Mouse (Mus musculus) mouse trophoblast stem cell (cell line): ENCODE measurements around the gene Myh6.

Experiments used
- in situ Hi-C, 2 experiments: fragments of 300-500 bp; cut with MseI, MboI; formaldehyde crosslinking; loops; 2 replicates in 1 of 2; 3 replicates in 1 of 2; pipeline ENCODE4 v1.15.1; 2025

The Myh6 gene

DNA sequence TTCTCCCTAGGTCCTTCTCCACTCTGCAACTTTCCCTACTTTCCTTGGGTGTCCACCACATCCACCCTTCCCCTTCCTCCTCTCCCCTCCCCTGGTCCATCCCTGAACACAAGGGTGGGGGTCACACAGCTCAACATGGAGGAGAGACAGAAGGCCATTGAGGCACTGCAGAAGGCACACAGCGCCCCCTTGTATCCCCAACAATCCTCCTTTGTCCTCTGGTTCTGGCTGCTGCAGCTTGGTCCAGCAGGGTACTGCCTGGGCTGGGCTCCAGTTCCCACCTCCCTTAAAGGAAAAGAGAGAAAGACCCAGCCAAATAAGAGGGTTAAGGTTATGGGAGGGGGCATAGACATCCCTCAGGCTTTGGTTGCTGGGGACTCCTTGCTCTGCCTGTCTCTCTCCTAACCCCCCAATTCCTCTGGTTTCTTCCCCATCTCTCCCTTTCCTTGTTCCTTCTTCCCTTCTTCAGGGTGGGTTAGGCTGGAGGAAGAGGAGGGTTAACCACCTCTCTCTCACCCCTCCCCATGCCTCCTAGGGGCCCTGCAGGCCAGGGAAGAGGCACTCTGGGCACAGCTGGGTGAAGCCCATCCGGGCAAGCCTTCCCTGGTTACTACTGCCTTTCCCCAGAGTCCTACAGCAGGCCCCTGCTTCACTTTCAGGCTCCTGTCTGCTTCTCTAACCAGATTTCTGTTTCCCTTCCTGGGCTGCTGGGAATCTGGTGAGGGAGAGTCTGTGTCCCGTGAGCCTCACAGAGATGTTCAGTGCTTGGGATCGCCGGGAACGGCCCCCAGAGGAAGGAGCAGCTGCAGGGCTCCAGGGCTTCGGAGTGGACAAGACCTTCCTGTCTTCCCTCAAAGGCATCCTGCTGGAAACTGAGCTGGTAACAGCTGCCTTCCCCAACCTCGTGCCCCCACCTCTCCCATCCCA, 30.6 kb downstream of the Myh6 start, which contains the start of gene Cmtm5:
Gene Cmtm5, plus strand, starts transcription at position 358 of the 927 bp plus-strand sequence.
- in situ Hi-C loops, result loop anchor here (5.0 kb wide), 1 partner anchor 34 kb away; no protein-coding TSS in a partner anchor

DNA sequence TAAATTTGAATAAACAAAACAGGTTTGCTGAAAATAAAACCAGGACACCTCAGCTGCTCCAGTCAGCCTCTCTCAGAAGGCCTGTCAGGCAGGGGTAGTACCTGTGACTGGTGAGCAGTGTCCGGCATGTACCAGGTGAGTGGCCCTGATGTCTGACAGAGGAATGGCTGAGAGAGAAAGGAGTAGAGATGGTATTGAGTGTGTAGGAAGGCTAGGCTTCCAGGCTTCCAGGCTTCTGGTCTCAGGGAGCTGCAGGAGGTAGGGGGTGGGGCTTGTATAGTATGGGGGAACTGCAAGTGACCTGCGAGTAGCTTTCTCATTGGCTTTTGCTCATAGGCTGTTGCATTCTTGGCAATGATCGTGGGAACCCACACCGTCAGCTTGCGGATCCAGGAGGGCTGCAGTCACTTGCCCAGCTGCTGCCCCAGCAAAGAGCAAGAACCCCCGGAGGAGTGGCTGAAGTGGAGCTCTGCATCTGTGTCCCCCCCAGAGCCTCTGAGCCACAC, 34.0 kb downstream of the Myh6 start, which contains the start of gene Il25:
Gene Il25, plus strand, starts transcription at position 51 of the 506 bp plus-strand sequence.
- in situ Hi-C loops, result no loop called here

DNA sequence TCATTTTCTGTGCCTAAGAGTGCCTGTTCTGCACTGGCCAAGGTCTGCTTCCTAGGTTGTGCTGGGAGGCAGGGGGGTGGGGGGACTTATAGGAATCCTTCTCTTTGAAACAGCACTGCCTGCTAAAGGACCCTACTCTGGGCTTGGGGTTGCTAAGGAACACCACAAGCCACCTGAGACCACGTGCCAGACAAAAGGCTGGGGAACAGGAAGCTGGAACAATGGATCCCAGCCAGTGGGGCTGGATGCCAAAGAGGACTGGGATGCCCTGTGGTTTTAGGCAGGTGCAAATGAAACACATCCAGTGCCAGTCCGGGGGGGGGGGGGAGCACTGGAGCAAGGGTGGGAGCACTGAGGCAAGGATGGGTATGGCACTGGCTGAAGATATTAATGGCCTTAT, 36.3 kb downstream of the Myh6 start:
- in situ Hi-C loops, result no loop called here

DNA sequence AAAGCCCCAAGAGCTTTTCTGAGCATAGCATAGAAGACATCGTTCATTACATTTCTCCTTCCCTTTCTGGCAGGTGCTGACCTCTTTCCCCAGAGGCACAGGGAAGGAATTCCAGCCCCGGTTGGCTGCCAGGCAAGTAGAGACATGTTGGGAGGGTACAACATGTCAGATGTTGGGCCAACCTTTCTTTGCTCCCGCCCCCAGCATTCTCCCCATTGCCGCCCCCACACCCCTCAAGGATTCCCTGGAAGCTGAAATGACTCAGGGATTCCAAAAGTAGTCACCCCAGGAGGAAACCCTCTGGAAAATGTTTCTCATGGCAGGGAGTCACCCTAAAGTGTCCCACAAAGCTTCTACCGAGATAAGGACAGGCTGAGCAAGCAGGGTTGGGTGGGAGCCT, 36.9 kb downstream of the Myh6 start:
- in situ Hi-C loops, result no loop called here

DNA sequence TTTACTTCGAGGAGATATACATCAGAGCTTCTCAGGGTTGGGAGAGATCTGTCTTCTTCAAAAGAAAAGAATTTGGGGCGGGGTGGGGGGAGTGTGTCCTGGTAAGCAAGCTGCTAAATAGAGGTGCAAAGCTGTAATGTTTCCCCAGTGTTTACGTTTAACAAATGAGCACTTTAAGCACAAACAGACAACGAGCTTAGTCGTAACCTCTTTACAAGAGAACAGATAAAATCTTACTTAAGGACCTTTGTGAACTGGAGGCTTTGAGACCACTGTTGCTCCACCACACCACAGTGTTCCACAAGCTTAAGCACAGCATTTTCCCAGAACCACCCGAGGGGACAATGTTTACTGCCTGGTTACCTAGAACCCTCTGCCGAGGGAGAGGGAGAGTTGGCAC, 39.4 kb downstream of the Myh6 start:
- in situ Hi-C loops, result no loop called here

DNA sequence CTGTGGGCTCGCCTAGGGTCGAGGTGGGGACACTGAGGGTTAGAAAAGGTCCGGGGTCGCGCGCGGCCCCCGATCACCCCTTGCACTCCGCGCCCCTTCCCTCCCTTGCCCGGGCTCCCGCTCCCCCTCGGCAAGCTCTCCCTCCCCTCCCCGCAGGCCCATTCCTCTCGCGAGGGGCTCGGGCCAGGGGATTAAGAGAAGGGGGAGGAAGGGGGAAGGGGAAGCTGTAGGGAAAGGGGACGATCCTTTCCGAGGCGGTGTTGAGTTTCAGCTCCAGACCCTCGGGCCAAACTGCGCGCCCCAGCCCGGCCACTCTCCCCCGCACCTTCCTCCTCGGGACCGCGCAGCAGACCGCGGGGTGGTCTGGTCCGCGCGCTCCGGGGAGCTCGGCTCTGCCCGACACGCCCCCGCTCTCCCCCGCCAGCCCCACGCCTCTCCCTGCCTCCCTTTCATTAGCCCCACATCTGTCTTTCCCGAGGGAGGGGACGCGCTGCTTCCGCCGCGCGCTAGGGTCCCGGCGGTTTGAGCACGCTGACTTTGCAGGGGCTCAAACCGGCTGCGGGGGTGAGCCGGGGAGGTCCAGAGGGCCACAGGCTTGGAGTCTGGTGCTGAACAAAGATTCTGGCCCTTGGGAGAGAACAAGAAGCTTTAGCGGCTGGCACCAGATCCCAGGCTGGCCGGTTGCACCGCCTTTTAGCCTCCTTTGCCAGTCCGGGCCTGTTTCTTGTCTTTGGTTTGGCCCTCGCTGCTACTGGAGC, 40.1 kb downstream of the Myh6 start:
- in situ Hi-C loops, result no loop called here

DNA sequence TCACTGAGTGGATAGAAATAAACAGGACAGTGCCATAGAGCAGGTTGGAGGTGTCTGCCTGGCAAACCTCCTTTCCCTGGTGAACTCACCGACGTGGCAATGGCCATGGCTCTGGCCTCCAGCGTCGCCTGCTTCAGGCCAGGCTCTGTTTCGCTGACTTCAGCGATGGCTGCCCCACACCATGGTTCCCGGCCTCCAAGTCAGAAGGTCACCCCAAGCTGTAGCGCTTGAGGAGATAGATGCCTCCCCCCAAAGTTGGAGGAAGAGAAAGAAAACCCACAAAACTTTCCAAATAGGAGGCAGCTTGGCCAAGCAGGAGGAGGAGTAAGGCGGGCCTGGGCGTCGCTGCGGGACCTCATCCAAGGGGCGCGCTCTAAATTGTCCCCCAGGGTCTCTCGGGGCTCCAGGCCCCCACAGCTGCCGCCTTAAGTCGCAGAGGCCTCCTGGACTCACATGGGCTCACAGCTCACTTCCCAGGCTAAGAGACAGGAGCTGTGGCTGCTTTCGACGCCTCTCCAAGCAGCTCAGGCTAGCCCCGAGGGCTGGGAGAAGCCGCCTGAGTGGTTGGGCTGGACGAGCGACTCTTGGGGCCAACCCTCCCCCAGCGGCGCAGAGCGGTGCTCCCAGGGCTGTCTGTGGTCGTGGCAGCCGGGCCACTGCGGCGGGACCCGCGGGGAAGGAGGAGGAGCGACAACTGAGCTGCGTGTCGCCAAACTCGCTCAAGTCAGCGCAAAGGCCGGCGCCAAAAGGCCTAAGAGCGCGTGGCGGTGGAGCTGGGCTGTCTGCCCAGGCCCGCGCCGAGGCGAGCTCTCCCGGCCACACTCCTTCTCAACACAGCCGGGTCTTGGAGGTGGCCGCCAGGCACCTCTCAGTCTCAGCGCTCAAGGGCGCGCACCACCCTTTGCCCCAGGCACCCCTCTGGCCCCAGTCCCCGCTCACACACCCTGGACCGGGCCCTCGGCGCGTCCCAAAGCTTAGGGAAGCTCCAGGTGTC, 41.1 kb downstream of the Myh6 start, which contains the start of gene Efs:
Gene Efs, minus strand, starts transcription at position 778 of the 994 bp plus-strand sequence.
- in situ Hi-C loops, result no loop called here

- in situ Hi-C loops, result no loop called here
Observed at GRCm38 (mm10) chr14:54924641-54925348, 41.9 kb downstream of the Myh6 start.

- in situ Hi-C loops, result no loop called here
Observed at GRCm38 (mm10) chr14:54920076-54920685, 46.5 kb downstream of the Myh6 start.

- in situ Hi-C loops, result no loop called here
Observed at GRCm38 (mm10) chr14:54913343-54913742, 53.4 kb downstream of the Myh6 start.

DNA sequence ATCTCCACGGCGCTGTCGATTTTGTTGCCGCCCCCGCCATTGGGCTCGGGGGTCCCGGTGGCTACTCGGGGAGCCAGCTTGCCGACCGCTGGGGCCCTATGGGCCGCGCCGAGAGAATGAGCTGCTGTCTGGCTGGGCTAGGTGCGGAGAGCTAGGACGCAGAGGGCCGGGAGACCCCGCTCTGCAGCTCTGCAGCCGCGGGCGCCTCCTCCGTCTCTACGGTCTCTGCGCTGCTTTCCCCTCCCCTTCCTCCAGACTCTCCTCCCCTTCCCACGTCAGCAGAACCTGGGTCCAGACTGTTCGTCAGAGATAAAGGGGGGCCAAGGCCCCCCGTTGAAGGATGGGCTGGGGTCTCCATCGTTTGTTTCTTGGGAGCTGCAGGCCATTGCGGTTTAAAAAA, 53.8 kb downstream of the Myh6 start, which contains the start of gene Slc22a17:
Gene Slc22a17, minus strand, starts transcription at position 247 of the 400 bp plus-strand sequence.
- in situ Hi-C loops, result no loop called here

- in situ Hi-C loops, result no loop called here
Observed at GRCm38 (mm10) chr14:54912109-54912850, 54.4 kb downstream of the Myh6 start.

DNA sequence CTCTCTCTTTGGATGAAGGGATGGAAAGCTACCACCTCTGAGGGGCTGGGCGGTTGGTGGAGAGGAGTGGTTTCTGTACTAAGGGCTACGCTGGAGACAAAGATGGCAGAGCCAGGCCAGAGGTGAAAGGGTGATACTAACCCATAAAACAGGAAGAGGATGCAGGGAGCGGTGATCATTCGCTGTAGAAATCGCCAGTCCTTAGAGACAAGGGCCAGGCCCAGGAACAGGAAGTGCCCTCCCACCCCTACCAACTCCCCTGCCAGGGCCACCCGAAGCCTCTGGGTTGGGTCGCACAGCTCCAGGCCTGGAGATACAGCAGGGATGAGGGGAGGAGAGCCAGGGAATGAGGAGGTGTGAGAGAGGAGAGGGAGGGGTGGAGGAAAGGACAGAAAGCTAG, 58.0 kb downstream of the Myh6 start:
- in situ Hi-C loops, result no loop called here

- in situ Hi-C loops, result loop anchor here (5.0 kb wide), 2 partner anchors 34 to 109 kb away; partner anchors contain the start of gene Cmtm5 (in 2 of the 2)
Observed at GRCm38 (mm10) chr14:54903641-54904040, 63.1 kb downstream of the Myh6 start.

- in situ Hi-C loops, result loop anchor here (5.0 kb wide), 2 partner anchors 37 to 112 kb away; partner anchors contain the start of gene Cmtm5 (in 2 of the 2)
Observed at GRCm38 (mm10) chr14:54900383-54900782, 66.3 kb downstream of the Myh6 start.

DNA sequence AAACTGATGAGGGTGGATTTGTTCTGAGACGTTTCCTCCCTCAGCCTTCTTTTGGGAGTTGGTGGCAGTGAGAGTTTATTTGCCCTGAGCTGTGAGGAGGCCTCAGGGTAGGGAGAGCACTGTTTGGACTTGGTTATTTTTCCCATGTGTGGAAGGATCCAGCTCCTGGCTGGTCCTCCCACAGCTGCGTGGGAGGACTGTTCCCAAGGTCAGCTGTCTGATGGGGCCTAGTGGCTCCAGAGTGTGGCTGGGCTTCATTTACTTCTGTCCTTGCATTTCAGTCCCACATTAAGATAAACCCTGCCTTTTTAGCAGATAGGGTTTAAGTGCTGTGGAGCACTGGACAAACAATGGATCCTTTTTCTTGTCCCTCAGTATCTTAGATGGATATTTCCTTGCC, 69.3 kb downstream of the Myh6 start:
- in situ Hi-C loops, result loop anchor here in 1 of 2 experiments (5.0 kb wide), 1 partner anchor 115 kb away; no protein-coding TSS in a partner anchor

GRCm38 (mm10) chr14:54894296-54895151, 72.2 kb downstream of the Myh6 start:
- in situ Hi-C loops, result loop anchor here in 1 of 2 experiments (5.0 kb wide), 1 partner anchor 118 kb away; no protein-coding TSS in a partner anchor
